Mouse (Mus musculus): ENCODE results near the gene Stac3.

DNA sequence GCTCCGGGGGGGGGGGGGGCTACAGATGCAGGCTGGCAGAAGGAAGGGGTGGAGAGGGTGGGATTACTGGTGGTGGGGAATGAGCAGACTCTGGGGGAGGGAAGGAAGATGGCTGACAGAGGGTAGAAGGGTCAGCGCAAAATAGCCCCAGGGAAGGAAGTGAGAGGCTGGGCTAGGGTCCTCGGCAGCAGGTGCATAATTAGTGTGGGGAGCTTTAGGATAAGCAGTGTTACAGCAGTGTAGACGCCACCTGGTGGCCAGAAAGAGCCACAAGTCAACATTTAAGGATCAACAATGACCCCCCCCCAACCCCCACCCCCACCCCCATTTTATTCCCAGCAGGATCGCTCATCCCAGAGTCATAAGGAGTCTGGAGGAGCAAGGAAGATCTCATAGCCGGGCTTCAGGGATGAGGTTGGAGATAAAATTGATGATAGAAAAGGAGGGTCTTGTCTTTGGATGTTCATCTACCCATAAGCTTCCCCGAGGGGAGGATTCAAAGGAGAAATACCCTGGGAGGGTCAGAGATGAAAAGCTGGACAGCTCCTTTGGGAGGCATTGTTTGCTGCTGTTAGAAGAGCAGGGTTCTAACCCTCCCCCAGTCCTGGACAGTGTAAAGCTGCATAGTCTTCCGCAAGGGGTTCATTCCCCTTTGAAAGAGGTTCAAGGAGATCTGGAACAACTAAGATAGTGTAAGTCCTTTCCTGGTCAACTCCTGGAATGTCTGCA lies 35.3 kb downstream of the Stac3 start:
- TF ChIP-seq CTCF (IDR thresholded peaks at IDR 0.05; ENCODE audit: insufficient read depth, low read length) (peak; percentile 23; the same call in 1 of the 2 replicates), POLR2A (IDR thresholded peaks at IDR 0.05; ENCODE audit: borderline replicate concordance, extremely low read depth, low read depth, low read length) (no peak)

All from lung, adult 2 months (tissue).